Mouse (Mus musculus) heart, postnatal 0 days (tissue): ENCODE results near the gene Elp4.

Experiments used
- CTCF ChIP-seq: IDR thresholded peaks from 2 replicates; pipeline ENCODE4 v1.5.1; 2016; ENCODE audit warnings: antibody characterized with exemption, control low read depth, low read depth
- EP300 ChIP-seq: IDR thresholded peaks from 2 replicates; pipeline ENCODE4 v1.6.1; 2016; ENCODE audit warnings: antibody characterized with exemption, low read depth

DNA sequence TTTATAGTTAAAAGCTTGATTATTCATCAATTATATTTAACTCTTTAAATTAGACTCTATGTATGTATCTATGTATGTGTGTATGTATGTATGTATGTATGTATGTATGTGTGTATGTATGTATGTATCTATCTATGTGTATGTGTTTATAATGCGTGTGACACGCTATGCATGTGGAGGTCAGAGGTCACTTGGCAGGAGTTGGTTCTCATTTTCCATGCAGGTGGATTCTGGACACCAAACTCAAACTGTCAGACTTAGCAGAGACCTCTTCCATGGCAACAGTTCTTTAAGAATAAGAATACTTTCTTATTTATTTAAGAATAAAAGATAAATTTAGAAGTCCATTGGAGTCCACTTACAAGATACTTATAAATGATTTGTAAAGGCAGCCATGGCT, 101.5 kb downstream of the Elp4 start:
- TF ChIP-seq CTCF: no peak
- TF ChIP-seq EP300: no peak
